Mouse (Mus musculus) heart, embryonic 10.5 days (tissue): ENCODE results near the gene Cd101. TPM values are rescaled to one million over a fixed set of nuclear protein-coding genes. Genes with fewer than 3 reads are reported as not detected.

Experiments used
- DNase-seq: peaks from one replicate; pipeline ENCODE4 v3.0.0-alpha.2; 2017; ENCODE audit warnings: low spot score
- H3K27ac ChIP-seq: fragments of 300-500 bp; sonication (generic); 2 replicates; pipeline ENCODE4 v1.5.1; 2016; ENCODE audit warnings: mild to moderate bottlenecking
- H3K27me3 ChIP-seq: fragments of 300-500 bp; sonication (generic); 2 replicates; pipeline ENCODE4 v1.6.1; 2016; ENCODE audit warnings: mild to moderate bottlenecking; ENCODE audit not compliant: poor library complexity, insufficient read depth, severe bottlenecking
- H3K36me3 ChIP-seq: fragments of 300-500 bp; sonication (generic); 2 replicates; pipeline ENCODE4 v1.6.1; 2016; ENCODE audit warnings: mild to moderate bottlenecking, moderate library complexity
- H3K4me1 ChIP-seq: fragments of 300-500 bp; sonication (generic); 2 replicates; pipeline ENCODE4 v1.6.1; 2016; ENCODE audit warnings: mild to moderate bottlenecking
- H3K4me3 ChIP-seq: fragments of 300-500 bp; sonication (generic); 2 replicates; pipeline ENCODE4 v1.5.1; 2016; ENCODE audit warnings: mild to moderate bottlenecking, moderate library complexity
- H3K9me3 ChIP-seq: fragments of 300-500 bp; sonication (generic); 2 replicates; pipeline ENCODE4 v1.6.1; 2016; ENCODE audit warnings: mild to moderate bottlenecking, moderate library complexity
- WGBS: fragments of 180-500 bp; shearing (Covaris S2); methylation state at CpG from one replicate; pipeline ENCODE4 v1.1.7; 2016; 5-methylcytosine and 5-hydroxymethylcytosine counted together
- polyA plus RNA-seq: library from polyadenylated mRNA; unstranded; fragments of >200 nt; fragmentation: Nextera tagmentation; extraction: Ambion mirVana; gene quantifications from 2 replicates; pipeline ENCODE4 v1.2.1, GENCODE M21; 2016

Cd101 gene
- polyA plus RNA-seq, 1 experiment from 2014 or later: 0.50 TPM

DNA sequence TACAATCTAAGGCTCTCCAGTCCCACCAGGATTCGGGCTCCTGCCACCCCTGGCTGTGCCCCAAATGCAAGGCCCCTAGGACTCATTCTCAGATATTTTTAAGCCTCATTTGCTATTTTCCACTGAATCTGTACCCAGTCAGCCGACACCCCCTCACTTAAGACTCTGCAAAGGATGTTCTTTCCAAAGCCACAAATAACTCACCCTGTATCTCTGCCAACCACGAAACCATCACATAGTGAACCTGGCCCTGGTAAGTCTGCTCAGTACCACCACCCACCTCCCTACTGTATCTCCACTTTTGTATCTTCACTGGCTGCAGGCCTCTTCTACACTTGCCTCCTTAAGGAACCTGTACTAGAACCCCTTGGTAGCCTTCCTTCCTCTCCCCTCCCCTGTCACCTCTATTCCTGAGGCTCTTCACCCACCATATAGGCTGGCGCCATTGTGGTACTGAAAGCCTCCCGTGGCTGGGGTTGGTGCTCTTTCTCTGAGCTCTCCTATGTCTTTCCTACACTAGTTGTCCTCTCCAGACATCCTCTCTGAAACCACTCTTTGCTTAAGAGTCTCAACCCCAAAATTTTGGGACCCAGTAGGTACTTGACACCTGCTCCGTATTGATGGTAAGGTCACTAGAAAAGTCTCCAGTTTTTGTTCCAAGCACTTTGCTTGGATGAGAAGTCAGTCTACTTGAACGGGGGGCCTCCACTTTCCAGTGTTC lies 32.7 kb upstream of the Cd101 start:
- Histone ChIP-seq H3K36me3 (peaks cover 53% of the 10 kb centered on the region), H3K4me1 (peaks cover 10% of the 10 kb centered on the region; the same call in 1 of the 2 replicates), H3K9me3 (no peaks in the 10 kb centered on the region), H3K27me3 (no peaks in the 10 kb centered on the region), H3K4me3 (no peak overlapping the region), H3K27ac (no peak overlapping the region)
- peak; percentile 51 for DNase-seq
- WGBS: 86% methylated on average over 7 of the region's 7 CpGs

DNA sequence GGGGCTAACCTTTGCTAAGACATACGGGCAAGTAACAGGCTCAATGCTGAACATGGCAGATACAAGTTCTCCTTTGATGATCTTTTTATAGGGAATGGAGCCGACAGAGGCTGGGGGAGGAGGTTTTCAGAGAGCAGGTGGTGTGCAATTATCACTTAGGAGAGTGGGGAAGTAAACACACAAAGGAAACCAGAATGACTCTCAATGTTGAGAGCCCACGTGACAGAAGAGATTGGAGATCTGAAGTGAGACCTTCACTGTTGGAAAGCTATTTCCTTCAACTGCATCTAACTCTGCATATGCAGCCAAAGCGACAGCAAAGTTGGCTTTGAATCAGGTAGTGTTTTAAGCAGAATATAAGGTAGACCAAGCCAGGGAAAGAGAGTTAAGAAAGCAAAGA lies 29.9 kb upstream of the Cd101 start:
- Histone ChIP-seq H3K36me3 (peaks cover 69% of the 10 kb centered on the region), H3K4me3 (no peak overlapping the region)
- WGBS: 78% methylated on average over 4 of the region's 4 CpGs

GRCm38 (mm10) chr3:101058203-101058602 lies 28.8 kb upstream of the Cd101 start:
- peaks cover 61% of the 10 kb centered on the region for H3K36me3 ChIP-seq
- H3K27me3 ChIP-seq: no peaks in the 10 kb centered on the region
- no peak overlapping the region for H3K27ac ChIP-seq
- no peaks in the 10 kb centered on the region for H3K9me3 ChIP-seq
- H3K4me1 ChIP-seq: peaks cover 4% of the 10 kb centered on the region; the same call in 1 of the 2 replicates
- no peak overlapping the region for H3K4me3 ChIP-seq
- no peak for DNase-seq
- WGBS: 82% methylated on average over 2 of the region's 2 CpGs

More for the DNA sequence above, 29.9 kb upstream of the Cd101 start:
- no peaks in the 10 kb centered on the region for H3K27me3 ChIP-seq
- H3K9me3 ChIP-seq: no peaks in the 10 kb centered on the region
- no peak for DNase-seq
- no peak overlapping the region for H3K27ac ChIP-seq
- H3K4me1 ChIP-seq: peaks cover 4% of the 10 kb centered on the region; the same call in 1 of the 2 replicates

DNA sequence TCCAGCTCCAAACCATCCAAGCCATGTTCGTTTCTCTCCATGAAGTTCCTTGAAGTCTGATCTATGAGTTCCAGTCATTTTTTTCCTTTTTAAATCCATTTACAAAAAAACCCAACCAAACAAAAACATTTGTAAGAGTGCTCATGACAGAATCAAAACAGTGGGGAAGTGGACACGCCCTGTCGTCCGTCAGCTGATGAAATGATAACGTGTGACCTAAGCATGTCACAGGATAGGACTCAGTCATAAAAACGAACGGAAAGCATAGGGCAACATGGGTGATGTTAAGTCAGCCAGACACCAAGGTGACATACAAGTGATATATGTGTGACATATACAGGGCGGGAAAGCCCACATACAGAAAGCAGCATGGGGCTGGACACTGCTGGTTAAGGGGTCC lies 25.9 kb upstream of the Cd101 start:
- Histone ChIP-seq H3K4me3 (no peak overlapping the region), H3K27me3 (no peaks in the 10 kb centered on the region), H3K36me3 (peaks cover 50% of the 10 kb centered on the region), H3K27ac (no peak overlapping the region), H3K9me3 (no peaks in the 10 kb centered on the region), H3K4me1 (peaks cover 4% of the 10 kb centered on the region; the same call in 1 of the 2 replicates)
- no peak for DNase-seq
- WGBS: 83% methylated on average over 8 of the region's 8 CpGs

DNA sequence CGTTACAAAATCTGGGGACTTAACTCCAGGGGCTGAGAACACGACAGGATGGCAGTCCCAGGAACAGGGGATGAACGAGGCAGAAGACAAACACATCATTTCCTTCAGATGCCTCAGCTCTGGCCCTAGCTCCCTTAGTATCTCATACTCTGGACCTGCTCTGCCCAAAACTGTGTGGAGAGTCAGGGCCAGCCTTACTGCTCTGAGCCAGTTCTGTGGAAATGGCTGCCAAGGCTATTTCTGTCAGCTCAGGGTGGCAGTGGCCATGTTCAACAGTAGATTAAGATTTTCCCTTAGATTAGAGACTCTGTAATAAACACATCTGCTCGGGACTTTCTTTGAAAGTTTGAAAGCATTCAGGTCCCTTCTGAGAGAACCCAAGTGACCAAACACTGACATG lies 22.2 kb upstream of the Cd101 start:
- DNase-seq: no peak
- 0 out of 2 replicates have a peak, but pooled peaks cover 3% of the 10 kb centered on the region for H3K4me1 ChIP-seq
- H3K9me3 ChIP-seq: no peaks in the 10 kb centered on the region
- no peak overlapping the region for H3K27ac ChIP-seq
- H3K4me3 ChIP-seq: no peak overlapping the region
- H3K36me3 ChIP-seq: peaks cover 50% of the 10 kb centered on the region
- 67% methylated on average over 4 of the region's 4 CpGs for WGBS
- no peaks in the 10 kb centered on the region for H3K27me3 ChIP-seq

DNA sequence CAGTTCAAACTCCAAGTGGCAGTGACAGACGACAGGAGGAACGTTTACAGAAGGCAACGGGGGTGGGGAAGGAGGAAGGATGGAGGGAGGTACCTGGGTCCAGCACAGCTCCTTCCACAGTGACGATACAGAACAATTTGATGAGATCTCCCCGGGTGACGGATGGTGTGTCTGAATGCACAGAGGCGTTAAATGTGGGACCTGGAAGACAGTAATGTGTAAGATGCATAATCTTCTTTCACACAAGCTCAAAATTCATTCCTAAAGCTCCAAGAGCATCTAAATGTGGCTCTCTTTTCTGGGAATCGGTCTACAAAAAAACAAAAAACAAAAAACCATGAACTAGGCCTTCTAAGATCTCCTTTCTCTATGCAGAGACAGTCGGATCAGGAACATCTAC lies 20.6 kb upstream of the Cd101 start:
- Histone ChIP-seq H3K9me3 (no peaks in the 10 kb centered on the region), H3K4me1 (0 out of 2 replicates have a peak, but pooled peaks cover 7% of the 10 kb centered on the region), H3K36me3 (peaks cover 43% of the 10 kb centered on the region), H3K4me3 (no peak overlapping the region), H3K27ac (no peak overlapping the region), H3K27me3 (no peaks in the 10 kb centered on the region)
- 70% methylated on average over 9 of the region's 9 CpGs for WGBS
- no peak for DNase-seq

GRCm38 (mm10) chr3:101048781-101049180 lies 19.4 kb upstream of the Cd101 start:
- no peak for DNase-seq
- H3K4me1 ChIP-seq: 0 out of 2 replicates have a peak, but pooled peaks cover 7% of the 10 kb centered on the region
- no peaks in the 10 kb centered on the region for H3K27me3 ChIP-seq
- H3K4me3 ChIP-seq: no peak overlapping the region
- no peaks in the 10 kb centered on the region for H3K9me3 ChIP-seq
- 0 out of 2 replicates have a peak overlapping the region, but pooled peaks have one; percentile 0 for H3K27ac ChIP-seq
- WGBS: 85% methylated on average over 2 of the region's 2 CpGs
- H3K36me3 ChIP-seq: peaks cover 46% of the 10 kb centered on the region

DNA sequence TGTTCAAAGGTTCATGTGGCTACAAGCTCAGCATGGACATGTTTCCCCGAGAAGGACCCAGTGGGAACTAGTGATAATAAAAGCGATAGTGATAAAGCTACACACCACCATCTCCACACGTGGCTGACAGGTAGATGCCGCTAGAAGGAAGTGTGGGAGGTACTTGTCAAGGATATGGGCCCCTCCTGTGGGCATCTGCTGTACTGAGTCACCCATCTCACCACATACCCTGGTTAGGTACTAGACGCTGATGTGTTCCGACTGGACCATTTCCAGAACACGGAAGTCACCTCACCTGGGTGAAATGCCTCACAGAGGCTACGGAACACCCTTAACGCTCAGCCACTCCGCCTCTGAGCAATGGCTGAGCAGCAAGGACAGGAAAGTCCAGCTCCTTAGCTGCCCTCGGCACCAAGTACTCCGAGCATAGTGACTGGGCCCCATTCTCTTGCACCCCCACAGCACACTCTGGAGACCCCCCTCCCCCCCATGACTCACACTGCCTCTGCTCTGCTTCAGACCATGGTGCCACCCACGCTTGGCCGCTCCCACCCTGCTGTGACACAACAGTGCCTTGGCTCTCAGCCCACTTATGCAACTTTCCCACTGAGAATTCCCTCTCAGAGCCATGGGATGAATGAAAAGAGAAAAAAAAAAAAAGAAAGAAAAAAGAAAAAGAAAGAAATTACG lies 18.4 kb upstream of the Cd101 start:
- H3K27me3 ChIP-seq: no peaks in the 10 kb centered on the region
- no peak overlapping the region for H3K27ac ChIP-seq
- no peak overlapping the region for H3K4me3 ChIP-seq
- no peak for DNase-seq
- 0 out of 2 replicates have a peak, but pooled peaks cover 7% of the 10 kb centered on the region for H3K4me1 ChIP-seq
- H3K9me3 ChIP-seq: no peaks in the 10 kb centered on the region
- WGBS: 82% methylated on average over 15 of the region's 15 CpGs
- peaks cover 55% of the 10 kb centered on the region for H3K36me3 ChIP-seq

DNA sequence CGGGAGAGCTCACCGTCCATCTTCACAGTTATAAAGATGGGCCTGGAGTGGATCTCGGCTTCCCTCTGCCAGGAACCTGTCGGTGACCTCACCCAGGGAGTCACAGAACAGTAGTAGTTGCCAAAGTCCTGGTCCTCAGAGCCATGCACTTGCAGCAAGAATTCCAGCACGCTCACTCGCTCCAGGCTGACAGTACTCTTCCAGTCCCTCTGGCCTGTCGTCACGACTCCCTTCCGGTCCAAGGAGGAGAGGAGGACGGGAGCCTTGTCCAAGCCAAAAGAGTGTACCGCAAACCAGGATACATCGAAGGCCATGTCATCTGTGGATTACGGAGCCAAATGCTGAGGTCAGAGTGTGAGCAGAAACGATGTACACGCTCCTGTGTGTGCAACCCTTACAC lies 16.1 kb upstream of the Cd101 start:
- H3K4me1 ChIP-seq: 0 out of 2 replicates have a peak, but pooled peaks cover 7% of the 10 kb centered on the region
- no peak for DNase-seq
- peaks cover 76% of the 10 kb centered on the region for H3K36me3 ChIP-seq
- no peaks in the 10 kb centered on the region for H3K27me3 ChIP-seq
- H3K4me3 ChIP-seq: no peak overlapping the region
- no peak overlapping the region for H3K27ac ChIP-seq
- WGBS: 86% methylated on average over 15 of the region's 15 CpGs
- H3K9me3 ChIP-seq: no peaks in the 10 kb centered on the region

DNA sequence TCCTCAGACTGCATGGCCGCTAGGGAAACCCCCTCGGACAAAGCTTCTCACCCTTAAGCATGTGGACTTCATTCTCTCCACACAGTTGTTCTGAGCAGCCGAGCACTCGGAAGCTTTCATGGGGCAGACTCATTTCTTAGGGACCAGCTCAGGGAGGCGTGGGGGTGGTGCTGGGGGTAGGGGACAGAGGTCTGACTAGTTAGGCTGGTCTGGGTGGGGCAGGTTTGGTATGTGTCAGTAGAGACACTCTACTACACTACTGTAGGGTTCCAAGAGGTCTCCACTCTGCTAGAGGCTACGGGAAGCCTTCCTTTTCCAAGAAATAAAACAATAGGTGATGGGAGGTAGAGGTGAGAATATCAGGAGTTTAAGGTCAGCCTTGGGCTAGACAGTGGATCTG lies 15.3 kb upstream of the Cd101 start:
- WGBS: 81% methylated on average over 6 of the region's 6 CpGs
- peaks cover 78% of the 10 kb centered on the region for H3K36me3 ChIP-seq

GRCm38 (mm10) chr3:101041997-101042396 lies 12.6 kb upstream of the Cd101 start:
- peaks cover 13% of the 10 kb centered on the region for H3K4me1 ChIP-seq
- 78% methylated on average over 7 of the region's 7 CpGs for WGBS
- peaks cover 61% of the 10 kb centered on the region for H3K36me3 ChIP-seq
- no peak for DNase-seq
- no peaks in the 10 kb centered on the region for H3K9me3 ChIP-seq
- H3K27ac ChIP-seq: no peak overlapping the region
- H3K27me3 ChIP-seq: no peaks in the 10 kb centered on the region
- H3K4me3 ChIP-seq: no peak overlapping the region

More for the DNA sequence above, 15.3 kb upstream of the Cd101 start:
- Histone ChIP-seq H3K4me1 (0 out of 2 replicates have a peak, but pooled peaks cover 7% of the 10 kb centered on the region), H3K27me3 (no peaks in the 10 kb centered on the region), H3K9me3 (no peaks in the 10 kb centered on the region), H3K4me3 (no peak overlapping the region), H3K27ac (no peak overlapping the region)
- DNase-seq: no peak

DNA sequence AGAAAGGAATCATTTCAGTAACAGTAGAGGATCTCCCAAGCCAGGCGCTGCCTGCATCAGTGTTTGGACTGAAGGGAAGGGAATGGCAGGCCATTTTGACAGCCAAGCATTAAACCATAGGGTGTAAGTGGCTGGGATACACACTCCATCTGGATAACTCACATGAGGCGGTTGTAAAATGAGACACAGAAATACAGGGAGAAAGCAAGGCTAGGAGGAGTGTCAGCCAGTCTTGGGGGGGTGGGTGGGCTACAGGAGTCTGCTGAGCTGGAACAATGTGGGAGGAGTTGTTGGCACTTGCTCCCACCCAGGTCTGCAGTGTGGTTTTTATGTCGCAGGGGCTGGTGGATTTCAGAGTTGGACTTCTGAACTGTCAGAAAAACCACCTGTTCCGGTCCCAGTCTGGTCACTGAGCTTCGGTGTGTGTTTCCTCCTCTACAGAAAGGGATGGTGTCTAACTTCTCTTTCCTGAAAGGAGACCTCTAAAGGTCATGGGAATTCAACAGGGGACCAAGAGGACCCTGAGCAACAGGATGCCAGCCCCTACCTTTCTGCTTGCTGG lies 8.7 kb upstream of the Cd101 start:
- Histone ChIP-seq H3K4me1 (peaks cover 21% of the 10 kb centered on the region), H3K27ac (no peak overlapping the region), H3K9me3 (no peaks in the 10 kb centered on the region), H3K36me3 (peaks cover 34% of the 10 kb centered on the region), H3K27me3 (no peaks in the 10 kb centered on the region), H3K4me3 (no peak overlapping the region)
- no peak for DNase-seq
- WGBS: 81% methylated on average over 5 of the region's 5 CpGs

DNA sequence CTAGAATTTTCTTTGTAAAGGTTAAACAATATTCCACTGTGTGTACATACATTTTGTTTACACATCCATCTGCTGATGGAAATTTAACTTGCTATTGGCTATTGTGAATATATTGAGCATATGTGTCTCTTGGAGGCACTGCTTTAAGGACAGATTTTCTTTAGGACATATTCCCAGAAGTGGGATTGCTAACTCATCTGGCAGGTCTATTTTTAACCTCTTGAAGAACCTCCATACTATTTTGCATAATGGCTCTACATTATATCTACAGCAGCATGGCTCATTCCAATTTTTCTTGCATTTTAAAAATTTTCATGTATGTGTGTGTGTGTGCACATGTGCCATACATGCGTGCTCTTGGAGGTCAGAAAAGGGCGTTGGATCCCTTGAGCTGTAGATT lies 6.6 kb upstream of the Cd101 start:
- peaks cover 31% of the 10 kb centered on the region for H3K4me1 ChIP-seq
- 96% methylated on average over 2 of the region's 2 CpGs for WGBS
- no peaks in the 10 kb centered on the region for H3K9me3 ChIP-seq
- no peaks in the 10 kb centered on the region for H3K27me3 ChIP-seq
- no peak overlapping the region for H3K27ac ChIP-seq
- DNase-seq: no peak
- H3K36me3 ChIP-seq: peaks cover 14% of the 10 kb centered on the region; the same call in 1 of the 2 replicates
- no peak overlapping the region for H3K4me3 ChIP-seq
